Mouse (Mus musculus): ENCODE data around the gene Slc30a2.

The Slc30a2 gene

GRCm38 (mm10) chr4:134401856-134402570, 59.0 kb downstream of the Slc30a2 start:
- no peak for DNase-seq

- DNase-seq: peak in 1 of 2 experiments; percentile 31
Observed at GRCm38 (mm10) chr4:134402571-134403262, 59.7 kb downstream of the Slc30a2 start.

- DNase-seq: no peak
Observed at GRCm38 (mm10) chr4:134403721-134404120, 60.7 kb downstream of the Slc30a2 start.

All from cerebellum, postnatal 25 days (tissue).